Mouse (Mus musculus) stomach, embryonic 14.5 days (tissue): ENCODE data around the gene Tm7sf2. TPM values are rescaled to one million over a fixed set of nuclear protein-coding genes. Genes with fewer than 3 reads are reported as not detected.
A peak's percentile ranks its signal among the peaks of the same experiment; 100 is the strongest.

Source experiments
- ATAC-seq: fragments of 200-750 bp; cut with Nextera tagmentation; 2 replicates; pipeline ENCODE4 v1.8.0; 2017; ENCODE audit warnings: low read depth, moderate TSS enrichment; ENCODE audit not compliant: insufficient number of reproducible peaks, insufficient read depth, low FRiP score
- H3K27ac ChIP-seq: fragments of 300-500 bp; sonication (generic); 2 replicates; pipeline ENCODE4 v1.5.1; 2014; ENCODE audit warnings: mild to moderate bottlenecking, low read length, moderate library complexity, mixed read lengths
- H3K27me3 ChIP-seq: fragments of 300-500 bp; sonication (generic); 2 replicates; pipeline ENCODE4 v1.6.1; 2014; ENCODE audit warnings: low read length, control low read depth, mixed read lengths; ENCODE audit not compliant: control insufficient read depth, insufficient read depth
- H3K36me3 ChIP-seq: fragments of 300-500 bp; sonication (generic); 2 replicates; pipeline ENCODE4 v1.6.1; 2014; ENCODE audit warnings: mild to moderate bottlenecking, control low read depth, low read length, moderate library complexity, mixed read lengths; ENCODE audit not compliant: control insufficient read depth, insufficient read depth
- H3K4me1 ChIP-seq: fragments of 300-500 bp; sonication (generic); 2 replicates; pipeline ENCODE4 v1.6.1; 2014; ENCODE audit warnings: low read length, control low read depth, mixed read lengths; ENCODE audit not compliant: control insufficient read depth, insufficient read depth
- H3K4me2 ChIP-seq: fragments of 300-500 bp; sonication (generic); replicated peaks from 2 replicates; pipeline ENCODE4 v1.6.1; 2014; ENCODE audit warnings: low read depth, low read length, control low read depth
- H3K4me3 ChIP-seq: fragments of 300-500 bp; sonication (generic); 2 replicates; pipeline ENCODE4 v1.5.1; 2014; ENCODE audit warnings: low read depth, low read length, control low read depth
- H3K9ac ChIP-seq: fragments of 300-500 bp; sonication (generic); replicated peaks from 2 replicates; pipeline ENCODE4 v1.6.1; 2014; ENCODE audit warnings: low read depth, mild to moderate bottlenecking, control low read depth, low read length, moderate library complexity, mixed read lengths
- H3K9me3 ChIP-seq: fragments of 300-500 bp; sonication (generic); 2 replicates; pipeline ENCODE4 v1.6.1; 2016; ENCODE audit warnings: low read depth, low read length, control low read depth; ENCODE audit not compliant: control insufficient read depth
- WGBS: fragments of 180-500 bp; shearing (Covaris S2); extraction: QIAGEN DNeasy Blood & Tissue Kit; methylation state at CpG from one replicate; pipeline ENCODE4 v1.1.7; 2014; 5-methylcytosine and 5-hydroxymethylcytosine counted together
- polyA plus RNA-seq: library from polyadenylated mRNA; unstranded; fragments of >200 nt; fragmentation: Nextera tagmentation; extraction: Ambion mirVana; gene quantifications from 2 replicates; pipeline ENCODE4 v1.2.1, GENCODE M21; 2014

The Tm7sf2 gene
- polyA plus RNA-seq, 1 experiment from 2014 or later, result 24.9 TPM

- no peak overlapping the region for H3K4me3 ChIP-seq
- H3K4me1 ChIP-seq, result no peaks in the 10 kb centered on the region
- no peak overlapping the region for H3K9ac ChIP-seq
- peaks cover 4% of the 10 kb centered on the region; the same call in 1 of the 2 replicates for H3K36me3 ChIP-seq
- H3K27me3 ChIP-seq, result no peaks in the 10 kb centered on the region
- no peak overlapping the region for H3K27ac ChIP-seq
- H3K9me3 ChIP-seq, result no peaks in the 10 kb centered on the region
- H3K4me2 ChIP-seq, result no peak overlapping the region
- 82% methylated on average over 3 of the region's 3 CpGs for WGBS
- ATAC-seq, result no peak
Observed at GRCm38 (mm10) chr19:6097847-6098246, 29.7 kb upstream of the Tm7sf2 start.

DNA sequence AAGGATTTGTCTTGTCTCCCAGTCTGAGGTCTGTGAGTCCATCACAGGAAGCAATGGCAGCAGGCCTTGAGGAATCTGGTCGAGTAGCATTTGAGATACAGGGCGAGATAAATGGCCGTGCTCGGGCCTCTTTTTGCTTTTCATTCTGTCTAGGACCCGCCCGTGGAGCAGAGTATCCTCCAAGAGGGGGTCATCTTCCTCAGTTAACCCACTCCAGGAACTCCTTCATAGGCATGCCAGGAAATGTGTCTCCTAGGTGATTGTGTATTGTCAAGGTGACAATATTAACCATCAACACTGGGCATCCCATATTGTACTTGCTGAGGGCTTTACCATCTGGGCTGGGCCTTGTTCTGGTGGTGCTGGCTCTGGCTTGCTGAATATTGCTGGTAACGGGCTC is 25.9 kb upstream of the Tm7sf2 start, which contains the start of gene AC131692.1:
AC131692.1 (plus strand) TSS at position 301 of the 400 bp plus-strand sequence.
- no peaks in the 10 kb centered on the region for H3K9me3 ChIP-seq
- no peak within 1 kb of the TSS for H3K4me2 ChIP-seq
- peaks cover 27% of the 10 kb centered on the region for H3K36me3 ChIP-seq
- H3K27me3 ChIP-seq, result no peaks in the 10 kb centered on the region
- no peak for ATAC-seq
- no peak within 1 kb of the TSS for H3K27ac ChIP-seq
- H3K4me3 ChIP-seq, result no peak within 1 kb of the TSS
- H3K4me1 ChIP-seq, result no peaks in the 10 kb centered on the region
- H3K9ac ChIP-seq, result no peak within 1 kb of the TSS
- WGBS, result 81% methylated on average over 7 of the region's 7 CpGs

GRCm38 (mm10) chr19:6088841-6089240 is 20.7 kb upstream of the Tm7sf2 start:
- Histone ChIP-seq H3K27ac (no peak overlapping the region), H3K36me3 (peaks cover 35% of the 10 kb centered on the region), H3K9me3 (no peaks in the 10 kb centered on the region), H3K9ac (no peak overlapping the region), H3K4me2 (no peak overlapping the region), H3K4me3 (no peak overlapping the region), H3K4me1 (peaks cover 7% of the 10 kb centered on the region), H3K27me3 (no peaks in the 10 kb centered on the region)
- WGBS, result 92% methylated on average over 13 of the region's 13 CpGs
- no peak for ATAC-seq

GRCm38 (mm10) chr19:6085417-6085879 is 17.3 kb upstream of the Tm7sf2 start:
- Histone ChIP-seq H3K36me3 (peaks cover 36% of the 10 kb centered on the region), H3K9ac (no peak overlapping the region; the same call in 1 of the 2 replicates), H3K27me3 (no peaks in the 10 kb centered on the region), H3K4me3 (peak overlapping the region; percentile 60), H3K9me3 (no peaks in the 10 kb centered on the region), H3K4me2 (peak overlapping the region; percentile 54), H3K4me1 (peaks cover 11% of the 10 kb centered on the region), H3K27ac (peak overlapping the region; percentile 34; the same call in 1 of the 2 replicates)
- under 1% methylated on average over 17 of the region's 17 CpGs for WGBS
- peak; percentile 79; the same call in 1 of the 2 replicates for ATAC-seq

- Histone ChIP-seq H3K36me3 (peaks cover 34% of the 10 kb centered on the region), H3K4me1 (peaks cover 11% of the 10 kb centered on the region), H3K4me3 (peak within 1 kb of the TSS; percentile 60), H3K27ac (peak within 1 kb of the TSS; percentile 44; the same call in 1 of the 2 replicates), H3K27me3 (no peaks in the 10 kb centered on the region), H3K9ac (peak within 1 kb of the TSS; percentile 64), H3K4me2 (peak within 1 kb of the TSS; percentile 97), H3K9me3 (no peaks in the 10 kb centered on the region)
- ATAC-seq, result peak; percentile 89
- WGBS, result under 1% methylated on average over 58 of the region's 58 CpGs
Observed at GRCm38 (mm10) chr19:6084478-6085248, 16.5 kb upstream of the Tm7sf2 start, which contains the start of the genes Zfpl1 and Cdca5. Gene Zfpl1 (minus strand): TSS chr19:6084956. Gene Cdca5 (plus strand): TSS chr19:6084983.

GRCm38 (mm10) chr19:6082156-6082555 is 14.0 kb upstream of the Tm7sf2 start, which contains the start of gene Gm28374:
Gene Gm28374 (minus strand): TSS chr19:6082256.
- Histone ChIP-seq H3K9ac (no peak within 1 kb of the TSS), H3K36me3 (peaks cover 34% of the 10 kb centered on the region), H3K27ac (no peak within 1 kb of the TSS)

DNA sequence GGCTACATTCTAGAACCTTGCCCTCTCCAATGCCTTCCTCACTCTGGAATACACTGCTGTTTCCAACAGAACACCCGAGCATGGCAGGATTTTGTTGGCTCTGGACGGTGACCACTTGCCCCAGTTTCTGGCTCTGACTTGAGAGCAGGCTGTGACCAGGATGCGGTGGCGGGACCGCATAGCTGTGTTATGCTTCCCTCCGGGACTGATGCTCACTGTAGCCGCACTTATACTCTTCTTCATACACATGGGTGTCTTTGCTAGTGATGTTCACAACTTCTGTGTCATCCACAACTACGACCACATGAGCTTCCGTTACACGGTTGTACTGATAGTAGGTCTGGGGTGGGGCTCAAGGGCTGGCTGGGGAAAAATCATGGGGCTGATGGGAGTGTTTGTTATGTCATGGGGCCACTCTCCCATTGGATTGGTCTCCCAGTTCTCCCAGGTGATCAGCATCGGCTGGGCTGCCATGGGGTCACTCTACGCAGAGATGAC is 11.9 kb upstream of the Tm7sf2 start, which contains the start of gene Tmem262:
Tmem262 (plus strand) TSS at position 51 of the 498 bp plus-strand sequence.
- H3K27me3 ChIP-seq, result no peaks in the 10 kb centered on the region
- no peak within 1 kb of the TSS for H3K9ac ChIP-seq
- WGBS, result 89% methylated on average over 12 of the region's 12 CpGs
- H3K4me3 ChIP-seq, result no peak within 1 kb of the TSS
- no peak for ATAC-seq
- H3K4me1 ChIP-seq, result peaks cover 14% of the 10 kb centered on the region
- H3K4me2 ChIP-seq, result no peak within 1 kb of the TSS
- H3K27ac ChIP-seq, result no peak within 1 kb of the TSS
- no peaks in the 10 kb centered on the region for H3K9me3 ChIP-seq
- H3K36me3 ChIP-seq, result peaks cover 31% of the 10 kb centered on the region

More at GRCm38 (mm10) chr19:6082156-6082555, 14.0 kb upstream of the Tm7sf2 start, which contains the start of gene Gm28374:
- Histone ChIP-seq H3K4me3 (no peak within 1 kb of the TSS), H3K27me3 (no peaks in the 10 kb centered on the region), H3K4me2 (no peak within 1 kb of the TSS), H3K9me3 (no peaks in the 10 kb centered on the region), H3K4me1 (peaks cover 11% of the 10 kb centered on the region)
- WGBS, result 89% methylated on average over 9 of the region's 9 CpGs
- ATAC-seq, result no peak

- Histone ChIP-seq H3K9me3 (no peaks in the 10 kb centered on the region), H3K4me2 (peak within 1 kb of the TSS; percentile 86), H3K27ac (peak within 1 kb of the TSS; percentile 85), H3K9ac (peak within 1 kb of the TSS; percentile 65), H3K4me1 (peaks cover 7% of the 10 kb centered on the region; the same call in 1 of the 2 replicates), H3K27me3 (no peaks in the 10 kb centered on the region), H3K36me3 (peaks cover 30% of the 10 kb centered on the region), H3K4me3 (peak within 1 kb of the TSS; percentile 79)
- 1% methylated on average over 33 of the region's 33 CpGs for WGBS
- ATAC-seq, result peak; percentile 84
Observed at GRCm38 (mm10) chr19:6076564-6077393, 8.6 kb upstream of the Tm7sf2 start, which contains the start of gene Vps51. Gene Vps51 (minus strand): TSS chr19:6077231.
